Mouse (Mus musculus): ENCODE results near the gene Ofcc1.

DNA sequence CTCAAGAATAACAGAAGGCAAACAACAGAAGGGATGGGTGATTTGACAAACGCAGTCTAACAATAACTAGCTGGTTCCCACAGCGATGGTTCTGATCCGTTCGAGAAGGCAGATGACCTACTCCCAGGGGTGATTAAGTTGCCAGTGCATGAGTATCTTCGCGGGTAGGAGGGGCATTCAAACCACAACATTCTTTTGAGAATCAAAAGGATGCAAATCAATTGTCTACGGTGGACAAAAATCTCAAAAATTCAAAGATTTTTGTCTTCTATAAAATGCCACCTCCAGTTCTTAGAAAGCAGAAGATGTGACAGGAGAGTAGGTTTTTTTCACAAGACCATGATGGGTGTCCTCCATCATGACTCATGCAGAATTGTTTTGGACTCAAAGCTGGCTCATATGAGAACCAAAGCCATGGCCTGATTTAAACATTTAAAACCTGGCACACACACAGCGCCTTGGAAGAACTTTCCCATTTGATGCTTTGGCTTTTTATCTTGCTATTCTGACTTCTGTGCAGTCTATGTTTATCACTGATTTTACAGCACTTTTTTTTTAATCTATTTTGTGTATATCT lies 338.0 kb downstream of the Ofcc1 start:
- TF ChIP-seq POLR2A (IDR thresholded peaks at IDR 0.05; ENCODE audit: borderline replicate concordance, low read depth, low read length) (no peak), CTCF (IDR thresholded peaks at IDR 0.05; ENCODE audit: low read depth, low read length) (no peak)

Data from bone marrow macrophage, adult 2 months (primary cell).